Mouse (Mus musculus) neural tube, embryonic 14.5 days (tissue): ENCODE data around the gene Rcbtb1. TPM values are rescaled to one million over a fixed set of nuclear protein-coding genes. Genes with fewer than 3 reads are reported as not detected.
A peak's percentile ranks its signal among the peaks of the same experiment; 100 is the strongest.

ENCODE experiments used
- ATAC-seq: fragments of 200-750 bp; cut with Nextera tagmentation; 2 replicates; pipeline ENCODE4 v1.8.0; 2017; ENCODE audit warnings: low read depth, mild to moderate bottlenecking, moderate TSS enrichment, moderate library complexity
- H3K27ac ChIP-seq: fragments of 300-500 bp; sonication (generic); 2 replicates; pipeline ENCODE4 v1.5.1; 2014; ENCODE audit warnings: low read depth, mild to moderate bottlenecking, control low read depth, low read length, moderate library complexity, mixed read lengths
- H3K27me3 ChIP-seq: fragments of 300-500 bp; sonication (generic); 2 replicates; pipeline ENCODE4 v1.6.1; 2014; ENCODE audit warnings: low read length; ENCODE audit not compliant: control insufficient read depth, insufficient read depth
- H3K36me3 ChIP-seq: fragments of 300-500 bp; sonication (generic); 2 replicates; pipeline ENCODE4 v1.6.1; 2014; ENCODE audit warnings: low read length, mixed read lengths; ENCODE audit not compliant: control insufficient read depth, insufficient read depth
- H3K4me1 ChIP-seq: fragments of 300-500 bp; sonication (generic); 2 replicates; pipeline ENCODE4 v1.6.1; 2014; ENCODE audit warnings: low read length; ENCODE audit not compliant: control insufficient read depth, insufficient read depth
- H3K4me2 ChIP-seq: fragments of 300-500 bp; sonication (generic); 2 replicates; pipeline ENCODE4 v1.6.1; 2014; ENCODE audit warnings: mild to moderate bottlenecking, low read depth, low read length, control low read depth
- H3K4me3 ChIP-seq: fragments of 300-500 bp; sonication (generic); 2 replicates; pipeline ENCODE4 v1.5.1; 2014; ENCODE audit warnings: low read depth, low read length, control low read depth, mixed read lengths
- H3K9ac ChIP-seq: fragments of 300-500 bp; sonication (generic); replicated peaks from 2 replicates; pipeline ENCODE4 v1.6.1; 2014; ENCODE audit warnings: low read depth, mild to moderate bottlenecking, control low read depth, low read length, mixed read lengths
- H3K9me3 ChIP-seq: fragments of 300-500 bp; sonication (generic); 2 replicates; pipeline ENCODE4 v1.6.1; 2016; ENCODE audit warnings: low read length; ENCODE audit not compliant: control insufficient read depth
- WGBS: fragments of 180-500 bp; shearing (Covaris S2); extraction: QIAGEN DNeasy Blood & Tissue Kit; methylation state at CpG from one replicate; pipeline ENCODE4 v1.1.7; 2014; 5-methylcytosine and 5-hydroxymethylcytosine counted together
- polyA plus RNA-seq: library from polyadenylated mRNA; unstranded; fragments of >200 nt; fragmentation: Nextera tagmentation; extraction: Ambion mirVana; gene quantifications from 2 replicates; pipeline ENCODE4 v1.2.1, GENCODE M21; 2014

Gene Rcbtb1
- polyA plus RNA-seq, 1 experiment from 2014 or later, result 50.1 TPM

DNA sequence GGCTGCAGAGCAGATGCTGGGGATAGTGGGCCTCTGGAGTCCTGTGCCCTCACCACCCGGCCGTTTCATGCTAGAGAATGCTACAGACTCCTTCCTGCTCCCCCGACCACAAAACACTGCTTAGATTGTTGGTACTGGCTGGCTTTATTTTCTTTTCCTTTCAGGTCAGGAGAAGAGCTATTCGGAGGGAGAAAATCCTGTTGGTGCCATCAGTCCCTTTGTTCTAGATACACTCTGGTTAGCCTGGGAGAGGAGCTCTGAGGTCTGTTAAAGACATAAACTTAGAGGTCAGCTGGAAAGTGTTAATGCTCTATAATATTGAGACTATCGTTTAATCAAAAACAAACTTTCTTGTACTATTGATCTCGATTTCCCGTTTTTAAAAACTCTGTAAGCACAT lies 4.5 kb downstream of the Rcbtb1 start:
- no peak overlapping the region for H3K27ac ChIP-seq
- H3K9ac ChIP-seq, result peak overlapping the region; percentile 32; the same call in 1 of the 2 replicates
- H3K4me2 ChIP-seq, result peak overlapping the region; percentile 30
- 26% methylated on average over 7 of the region's 7 CpGs for WGBS
- H3K9me3 ChIP-seq, result no peaks in the 10 kb centered on the region
- H3K4me3 ChIP-seq, result no peak overlapping the region
- ATAC-seq, result no peak
- no peaks in the 10 kb centered on the region for H3K36me3 ChIP-seq
- H3K4me1 ChIP-seq, result peaks cover 43% of the 10 kb centered on the region
- no peaks in the 10 kb centered on the region for H3K27me3 ChIP-seq

DNA sequence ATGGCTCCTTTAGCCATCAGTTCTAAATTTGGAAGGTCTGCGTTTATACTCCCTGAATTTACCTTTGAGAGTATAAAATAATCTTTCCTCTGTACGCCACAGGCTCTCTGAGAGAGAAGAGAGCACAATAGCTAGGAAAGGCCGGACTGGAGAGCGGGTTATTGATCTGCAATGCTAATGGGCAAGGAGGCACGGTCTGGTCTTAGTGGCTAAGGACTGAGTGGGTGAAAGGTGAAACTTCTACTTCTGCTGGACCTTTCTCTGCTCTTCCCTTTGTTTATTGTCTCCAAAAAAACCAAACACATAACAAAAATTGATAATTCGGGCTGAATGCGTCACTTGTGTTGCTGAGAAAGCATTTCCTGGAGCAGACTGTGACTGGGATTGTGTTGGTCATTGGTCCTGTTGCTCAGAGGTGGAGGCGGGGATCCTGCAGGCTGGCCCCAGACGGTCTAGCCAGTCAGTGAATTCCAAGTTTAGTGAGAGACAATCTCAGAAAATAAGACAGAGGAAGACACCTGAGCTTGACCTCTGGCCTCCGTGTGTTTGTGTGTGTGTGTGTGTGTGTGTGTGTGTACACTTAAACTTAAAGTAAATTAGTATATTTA lies 5.1 kb downstream of the Rcbtb1 start:
- WGBS, result 41% methylated on average over 10 of the region's 10 CpGs
- ATAC-seq, result no peak
- Histone ChIP-seq H3K27ac (no peak overlapping the region), H3K4me3 (no peak overlapping the region), H3K9me3 (no peaks in the 10 kb centered on the region), H3K4me2 (0 out of 2 replicates have a peak overlapping the region, but pooled peaks have one; percentile 2), H3K4me1 (peaks cover 43% of the 10 kb centered on the region), H3K36me3 (no peaks in the 10 kb centered on the region), H3K27me3 (no peaks in the 10 kb centered on the region), H3K9ac (no peak overlapping the region)

DNA sequence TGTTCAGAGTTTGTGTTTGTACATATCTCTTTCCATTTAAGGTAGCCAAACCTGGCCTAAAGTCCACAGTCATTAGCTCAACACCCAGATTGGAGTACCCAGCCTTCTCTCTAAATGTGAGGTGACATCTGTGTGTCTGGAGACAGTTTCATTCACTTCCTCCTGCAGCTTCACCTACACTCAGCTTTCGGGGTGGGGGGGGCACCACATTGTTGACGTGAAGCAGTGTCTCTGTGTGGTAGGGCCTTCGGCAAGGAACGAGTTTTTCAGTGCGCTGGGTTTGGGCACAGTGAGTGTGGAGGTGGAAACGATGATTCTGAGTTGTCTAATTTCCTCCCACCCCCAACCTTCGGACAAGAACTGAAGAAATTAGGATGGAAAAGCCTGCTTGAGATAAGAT lies 8.0 kb downstream of the Rcbtb1 start:
- no peak for ATAC-seq

GRCm38 (mm10) chr14:59209816-59210215 lies 8.8 kb downstream of the Rcbtb1 start:
- H3K9ac ChIP-seq, result no peak overlapping the region
- H3K27me3 ChIP-seq, result no peaks in the 10 kb centered on the region
- no peak overlapping the region for H3K4me2 ChIP-seq
- WGBS, result 95% methylated on average over 2 of the region's 2 CpGs
- no peak overlapping the region for H3K27ac ChIP-seq
- H3K4me3 ChIP-seq, result no peak overlapping the region
- ATAC-seq, result no peak
- peaks cover 18% of the 10 kb centered on the region for H3K4me1 ChIP-seq
- H3K36me3 ChIP-seq, result 0 out of 2 replicates have a peak, but pooled peaks cover 7% of the 10 kb centered on the region
- H3K9me3 ChIP-seq, result no peaks in the 10 kb centered on the region

More for the DNA sequence above, 8.0 kb downstream of the Rcbtb1 start:
- no peaks in the 10 kb centered on the region for H3K27me3 ChIP-seq
- H3K4me2 ChIP-seq, result no peak overlapping the region
- no peak overlapping the region for H3K9ac ChIP-seq
- WGBS, result 95% methylated on average over 7 of the region's 7 CpGs
- H3K9me3 ChIP-seq, result no peaks in the 10 kb centered on the region
- H3K4me1 ChIP-seq, result peaks cover 26% of the 10 kb centered on the region
- no peak overlapping the region for H3K27ac ChIP-seq
- H3K4me3 ChIP-seq, result no peak overlapping the region
- H3K36me3 ChIP-seq, result 0 out of 2 replicates have a peak, but pooled peaks cover 3% of the 10 kb centered on the region

DNA sequence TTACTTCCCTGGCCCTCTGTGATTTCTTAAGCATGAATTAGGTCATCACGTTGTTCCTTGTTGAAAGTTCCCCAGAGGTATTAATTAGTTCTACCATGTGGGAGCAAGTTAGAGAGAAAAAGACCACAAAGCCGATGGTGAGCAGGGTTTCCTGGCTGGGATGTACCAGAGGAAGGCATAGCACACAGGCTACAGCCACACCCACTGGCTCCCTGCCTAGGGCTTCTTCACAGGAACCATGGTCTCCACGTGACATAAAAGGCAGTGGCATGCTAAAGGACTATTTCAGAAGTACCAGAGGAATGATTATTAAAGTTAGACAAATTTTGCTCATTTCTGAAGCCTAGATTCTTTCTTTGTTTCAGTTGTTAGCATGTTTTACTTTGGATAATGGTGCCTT lies 18.2 kb downstream of the Rcbtb1 start:
- ATAC-seq, result no peak
- whole genome bisulfite sequencing, result 88% methylated on average over 3 of the region's 3 CpGs
- H3K27me3 ChIP-seq, result no peaks in the 10 kb centered on the region
- H3K4me2 ChIP-seq, result no peak overlapping the region
- no peak overlapping the region for H3K4me3 ChIP-seq
- H3K36me3 ChIP-seq, result peaks cover 31% of the 10 kb centered on the region
- H3K27ac ChIP-seq, result no peak overlapping the region
- H3K9me3 ChIP-seq, result no peaks in the 10 kb centered on the region
- no peaks in the 10 kb centered on the region for H3K4me1 ChIP-seq
- no peak overlapping the region for H3K9ac ChIP-seq

DNA sequence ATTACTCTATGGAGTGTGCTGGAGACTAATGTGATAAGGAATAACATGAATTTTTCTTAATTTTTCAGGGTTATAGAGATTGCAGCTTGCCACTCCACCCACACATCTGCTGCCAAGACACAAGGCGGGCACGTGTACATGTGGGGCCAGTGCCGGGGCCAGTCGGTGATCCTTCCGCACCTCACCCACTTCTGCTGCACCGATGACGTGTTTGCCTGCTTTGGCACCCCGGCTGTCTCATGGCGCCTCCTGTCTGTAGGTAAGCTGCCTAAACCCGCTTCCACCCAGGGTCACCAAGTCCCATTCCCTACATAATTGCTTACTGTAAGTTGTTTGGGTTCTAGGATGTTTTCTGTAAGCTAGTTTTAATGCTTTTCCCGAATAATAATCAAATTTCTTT lies 25.2 kb downstream of the Rcbtb1 start:
- ATAC-seq, result no peak
- H3K9me3 ChIP-seq, result no peaks in the 10 kb centered on the region
- no peaks in the 10 kb centered on the region for H3K4me1 ChIP-seq
- no peak overlapping the region for H3K27ac ChIP-seq
- H3K36me3 ChIP-seq, result peaks cover 50% of the 10 kb centered on the region
- WGBS, result 98% methylated on average over 11 of the region's 11 CpGs
- no peak overlapping the region for H3K4me3 ChIP-seq
- H3K4me2 ChIP-seq, result no peak overlapping the region
- H3K27me3 ChIP-seq, result no peaks in the 10 kb centered on the region
- H3K9ac ChIP-seq, result no peak overlapping the region

DNA sequence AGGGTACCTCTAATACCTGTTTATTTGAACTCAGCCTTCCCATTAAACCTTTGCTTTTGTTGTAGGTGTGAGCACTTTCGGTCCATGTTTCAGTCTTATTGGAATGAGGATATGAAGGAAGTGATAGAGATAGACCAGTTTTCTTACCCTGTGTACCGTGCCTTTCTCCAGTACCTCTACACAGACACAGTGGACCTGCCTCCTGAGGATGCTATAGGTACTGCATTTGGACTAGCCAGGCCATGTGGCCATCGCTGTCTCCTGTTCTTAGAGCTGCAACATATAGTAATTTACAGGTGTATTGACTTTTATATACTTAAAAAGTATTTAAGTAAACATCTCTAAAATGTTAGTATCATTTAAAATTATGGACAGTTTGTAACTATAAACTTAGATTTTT lies 28.8 kb downstream of the Rcbtb1 start:
- Histone ChIP-seq H3K36me3 (peaks cover 69% of the 10 kb centered on the region), H3K9ac (no peak overlapping the region), H3K4me2 (no peak overlapping the region), H3K4me1 (no peaks in the 10 kb centered on the region), H3K27me3 (no peaks in the 10 kb centered on the region), H3K27ac (no peak overlapping the region), H3K4me3 (no peak overlapping the region), H3K9me3 (no peaks in the 10 kb centered on the region)
- WGBS, result 94% methylated on average over 3 of the region's 3 CpGs
- no peak for ATAC-seq

DNA sequence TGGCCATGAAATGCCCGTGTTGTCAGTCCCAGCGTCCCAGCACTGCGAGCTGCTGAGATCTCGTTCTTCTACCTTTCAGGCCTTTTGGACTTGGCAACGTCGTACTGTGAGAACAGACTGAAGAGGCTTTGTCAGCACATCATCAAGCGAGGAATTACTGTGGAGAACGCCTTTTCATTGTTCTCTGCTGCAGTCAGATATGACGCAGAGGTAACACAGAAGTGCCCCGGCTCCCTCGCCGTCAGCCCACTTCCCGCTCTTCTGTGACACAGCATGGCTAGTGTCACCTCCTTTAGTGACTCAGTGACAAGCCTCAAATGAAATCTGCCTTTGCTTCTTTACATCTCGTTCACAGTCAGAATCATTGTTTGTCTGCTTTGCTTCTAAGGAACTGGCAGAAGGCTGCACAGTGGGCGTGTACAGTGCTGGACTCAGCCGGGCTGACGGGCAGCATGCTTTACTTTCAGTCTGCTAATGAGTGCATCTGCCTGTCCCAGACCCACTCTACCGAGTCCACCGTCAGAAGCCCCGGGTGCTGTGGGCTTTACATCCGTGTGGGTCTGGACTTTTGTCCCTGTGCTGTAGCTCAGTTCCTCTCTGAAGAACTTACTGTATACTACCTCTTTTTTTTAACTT lies 29.4 kb downstream of the Rcbtb1 start:
- Histone ChIP-seq H3K36me3 (peaks cover 75% of the 10 kb centered on the region), H3K27me3 (no peaks in the 10 kb centered on the region), H3K9ac (no peak overlapping the region), H3K4me3 (no peak overlapping the region), H3K27ac (no peak overlapping the region), H3K4me2 (no peak overlapping the region), H3K9me3 (no peaks in the 10 kb centered on the region), H3K4me1 (no peaks in the 10 kb centered on the region)
- 91% methylated on average over 21 of the region's 21 CpGs for WGBS
- ATAC-seq, result no peak

DNA sequence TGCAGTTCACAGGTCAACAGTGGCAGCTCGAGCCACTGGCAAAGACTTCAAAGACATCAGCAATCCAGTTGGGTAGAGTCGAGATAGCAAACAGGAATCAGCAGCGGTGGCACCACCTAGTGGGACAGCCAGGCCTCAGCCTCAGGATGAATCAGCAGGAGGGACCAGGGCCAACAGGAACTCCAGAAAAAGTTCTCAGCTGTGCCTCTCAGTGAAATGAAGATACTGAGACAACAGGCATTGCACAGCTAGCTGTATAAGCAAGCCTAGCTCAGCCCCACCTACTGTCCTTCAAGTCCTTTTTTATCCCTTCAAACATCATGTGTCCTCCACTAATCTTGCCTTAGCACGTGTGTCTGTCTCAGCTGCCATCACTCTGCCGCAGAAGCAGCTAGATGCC lies 31.0 kb downstream of the Rcbtb1 start:
- Histone ChIP-seq H3K27me3 (no peaks in the 10 kb centered on the region), H3K9ac (no peak overlapping the region), H3K4me1 (no peaks in the 10 kb centered on the region), H3K27ac (no peak overlapping the region), H3K9me3 (no peaks in the 10 kb centered on the region), H3K4me3 (no peak overlapping the region), H3K4me2 (no peak overlapping the region), H3K36me3 (peaks cover 73% of the 10 kb centered on the region)
- WGBS, result 82% methylated on average over 5 of the region's 5 CpGs
- no peak for ATAC-seq
